Mouse (Mus musculus) retina, embryonic 14.5 days (tissue): Measurements from ENCODE around the gene Slc12a4.

Experiments used
- DNase-seq: peaks from one replicate; pipeline ENCODE4 v3.0.0-alpha.2; 2015; ENCODE audit warnings: low spot score

Slc12a4 gene

GRCm38 (mm10) chr8:105969367-105969766 lies 3.5 kb upstream of the Slc12a4 start:
- no peak for DNase-seq

- peak; percentile 62 for DNase-seq
These were observed 905 bp upstream of the Slc12a4 start for GRCm38 (mm10) chr8:105966692-105967311.

- peak; percentile 40 for DNase-seq
These were observed 512 bp downstream of the Slc12a4 start for GRCm38 (mm10) chr8:105965266-105965904.

GRCm38 (mm10) chr8:105964506-105965265 lies 1.2 kb downstream of the Slc12a4 start:
- DNase-seq: no peak

- no peak for DNase-seq
These were observed 4.4 kb downstream of the Slc12a4 start for GRCm38 (mm10) chr8:105961536-105961935.

- DNase-seq: no peak
These were observed 4.8 kb downstream of the Slc12a4 start for GRCm38 (mm10) chr8:105961101-105961500.

- DNase-seq: no peak
These were observed 6.5 kb downstream of the Slc12a4 start for GRCm38 (mm10) chr8:105959350-105959749.

- DNase-seq: no peak
These were observed 8.1 kb downstream of the Slc12a4 start for GRCm38 (mm10) chr8:105957813-105958212.

GRCm38 (mm10) chr8:105956556-105956955 lies 9.3 kb downstream of the Slc12a4 start:
- no peak for DNase-seq

- DNase-seq: no peak
These were observed 14.7 kb downstream of the Slc12a4 start for GRCm38 (mm10) chr8:105951057-105951659.

GRCm38 (mm10) chr8:105949350-105949749 lies 16.5 kb downstream of the Slc12a4 start:
- no peak for DNase-seq

- DNase-seq: no peak
These were observed 22.6 kb downstream of the Slc12a4 start, which contains the start of gene Lcat for GRCm38 (mm10) chr8:105943321-105943739. TSS of gene Lcat (minus strand) at chr8:105943382.

- no peak for DNase-seq
These were observed 23.4 kb downstream of the Slc12a4 start for GRCm38 (mm10) chr8:105942542-105942941.

GRCm38 (mm10) chr8:105942026-105942425 lies 23.9 kb downstream of the Slc12a4 start:
- no peak for DNase-seq

GRCm38 (mm10) chr8:105938306-105938669 lies 27.6 kb downstream of the Slc12a4 start, which contains the start of gene Psmb10:
TSS of gene Psmb10 (minus strand) at chr8:105938444.
- peak; percentile 26 for DNase-seq

GRCm38 (mm10) chr8:105937496-105938305 lies 28.2 kb downstream of the Slc12a4 start:
- no peak for DNase-seq

GRCm38 (mm10) chr8:105936866-105937475 lies 28.9 kb downstream of the Slc12a4 start:
- DNase-seq: peak; percentile 91

GRCm38 (mm10) chr8:105935863-105936603 lies 29.9 kb downstream of the Slc12a4 start:
- DNase-seq: peak; percentile 18

- no peak for DNase-seq
These were observed 30.8 kb downstream of the Slc12a4 start for GRCm38 (mm10) chr8:105935105-105935504.

- DNase-seq: no peak
These were observed 32.1 kb downstream of the Slc12a4 start, which contains the start of gene Ctrl for GRCm38 (mm10) chr8:105933762-105934161. TSS of gene Ctrl (minus strand) at chr8:105933862.
